Mouse (Mus musculus) midbrain, embryonic 16.5 days (tissue): ENCODE measurements at regions not wholly inside any gene's neighbourhood (a gene's known extent, or its start where the extent isn't known, plus 50 kb on each side); places are given as distances from the start of the nearest gene placed in this dataset.
A peak's percentile ranks its signal among the peaks of the same experiment; 100 is the strongest.

ENCODE experiments used
- ATAC-seq: fragments of 200-750 bp; cut with Nextera tagmentation; 2 replicates; pipeline ENCODE4 v1.8.0; 2017; ENCODE audit warnings: moderate TSS enrichment
- H3K27ac ChIP-seq: fragments of 300-500 bp; sonication (generic); 2 replicates; pipeline ENCODE4 v1.5.1; 2014; ENCODE audit warnings: mild to moderate bottlenecking, low read length, mixed read lengths
- H3K27me3 ChIP-seq: fragments of 300-500 bp; sonication (generic); 2 replicates; pipeline ENCODE4 v1.6.1; 2014; ENCODE audit warnings: low read depth, low read length, mixed read lengths; ENCODE audit not compliant: control insufficient read depth, insufficient read depth
- H3K36me3 ChIP-seq: fragments of 300-500 bp; sonication (generic); 2 replicates; pipeline ENCODE4 v1.6.1; 2014; ENCODE audit warnings: mild to moderate bottlenecking, low read length, moderate library complexity, mixed read lengths; ENCODE audit not compliant: control insufficient read depth, insufficient read depth
- H3K4me1 ChIP-seq: fragments of 300-500 bp; sonication (generic); 2 replicates; pipeline ENCODE4 v1.6.1; 2014; ENCODE audit warnings: mild to moderate bottlenecking, low read length, mixed read lengths; ENCODE audit not compliant: control insufficient read depth, insufficient read depth
- H3K4me2 ChIP-seq: fragments of 300-500 bp; sonication (generic); 2 replicates; pipeline ENCODE4 v1.6.1; 2014; ENCODE audit warnings: mild to moderate bottlenecking, low read length, mixed read lengths
- H3K4me3 ChIP-seq: fragments of 300-500 bp; sonication (generic); 2 replicates; pipeline ENCODE4 v1.5.1; 2014; ENCODE audit warnings: low read depth, mild to moderate bottlenecking, low read length, moderate library complexity, mixed read lengths
- H3K9ac ChIP-seq: fragments of 300-500 bp; sonication (generic); 2 replicates; pipeline ENCODE4 v1.6.1; 2014; ENCODE audit warnings: low read depth, low read length, mixed read lengths
- H3K9me3 ChIP-seq: fragments of 300-500 bp; sonication (generic); replicated peaks from 2 replicates; pipeline ENCODE4 v1.6.1; 2014; ENCODE audit warnings: mild to moderate bottlenecking, low read length, mixed read lengths; ENCODE audit not compliant: control insufficient read depth, poor library complexity, severe bottlenecking
- WGBS: fragments of 180-500 bp; shearing (Covaris S2); extraction: QIAGEN DNeasy Blood & Tissue Kit; methylation state at CpG from one replicate; pipeline ENCODE4 v1.1.7; 2014; 5-methylcytosine and 5-hydroxymethylcytosine counted together

- ATAC-seq, result no peak
- no peaks in the 10 kb centered on the region for H3K36me3 ChIP-seq
- no peaks in the 10 kb centered on the region for H3K9me3 ChIP-seq
- no peak overlapping the region for H3K4me3 ChIP-seq
- no peak overlapping the region for H3K27ac ChIP-seq
- H3K9ac ChIP-seq, result no peak overlapping the region
- H3K27me3 ChIP-seq, result no peaks in the 10 kb centered on the region
- H3K4me1 ChIP-seq, result no peaks in the 10 kb centered on the region
- H3K4me2 ChIP-seq, result no peak overlapping the region
Measured at GRCm38 (mm10) chr5:85954526-85954925, 110.9 kb downstream of the Cenpc1 start.

- no peaks in the 10 kb centered on the region for H3K27me3 ChIP-seq
- H3K36me3 ChIP-seq, result no peaks in the 10 kb centered on the region
- ATAC-seq, result no peak
- 0 out of 2 replicates have a peak overlapping the region, but pooled peaks have one; percentile 23 for H3K4me2 ChIP-seq
- no peaks in the 10 kb centered on the region for H3K4me1 ChIP-seq
- 33% methylated on average over 8 of the region's 8 CpGs for WGBS
- no peak overlapping the region for H3K9ac ChIP-seq
- no peaks in the 10 kb centered on the region for H3K9me3 ChIP-seq
- no peak overlapping the region for H3K4me3 ChIP-seq
- no peak overlapping the region for H3K27ac ChIP-seq
Measured at GRCm38 (mm10) chr5:85936667-85937314, 128.6 kb downstream of the Cenpc1 start.

GRCm38 (mm10) chr5:85918288-85918687 is 147.1 kb downstream of the Cenpc1 start:
- Histone ChIP-seq H3K4me1 (no peaks in the 10 kb centered on the region), H3K4me3 (no peak overlapping the region), H3K27ac (no peak overlapping the region), H3K36me3 (no peaks in the 10 kb centered on the region), H3K9ac (no peak overlapping the region), H3K27me3 (no peaks in the 10 kb centered on the region), H3K4me2 (no peak overlapping the region), H3K9me3 (no peaks in the 10 kb centered on the region)
- no peak for ATAC-seq
- WGBS, result 84% methylated on average over 2 of the region's 2 CpGs

GRCm38 (mm10) chr5:85915000-85915399 is 150.4 kb downstream of the Cenpc1 start:
- Histone ChIP-seq H3K4me1 (no peaks in the 10 kb centered on the region), H3K9me3 (no peaks in the 10 kb centered on the region), H3K4me3 (no peak overlapping the region), H3K9ac (no peak overlapping the region), H3K4me2 (no peak overlapping the region), H3K36me3 (no peaks in the 10 kb centered on the region), H3K27me3 (no peaks in the 10 kb centered on the region), H3K27ac (no peak overlapping the region)
- 70% methylated on average over 4 of the region's 4 CpGs for WGBS
- ATAC-seq, result no peak

GRCm38 (mm10) chr5:85896452-85896851 is 168.9 kb downstream of the Cenpc1 start:
- Histone ChIP-seq H3K4me3 (no peak overlapping the region), H3K9ac (no peak overlapping the region), H3K27ac (no peak overlapping the region), H3K4me1 (no peaks in the 10 kb centered on the region), H3K36me3 (no peaks in the 10 kb centered on the region), H3K9me3 (no peaks in the 10 kb centered on the region), H3K4me2 (no peak overlapping the region), H3K27me3 (no peaks in the 10 kb centered on the region)
- no peak for ATAC-seq
- WGBS, result 84% methylated on average over 6 of the region's 6 CpGs

GRCm38 (mm10) chr5:85895814-85896213 is 169.6 kb downstream of the Cenpc1 start:
- 88% methylated on average over 2 of the region's 2 CpGs for WGBS
- no peak for ATAC-seq

GRCm38 (mm10) chr5:85870311-85870710 is 195.1 kb downstream of the Cenpc1 start:
- no peak overlapping the region for H3K4me3 ChIP-seq
- H3K9ac ChIP-seq, result no peak overlapping the region
- no peak overlapping the region for H3K27ac ChIP-seq
- H3K4me1 ChIP-seq, result no peaks in the 10 kb centered on the region
- H3K27me3 ChIP-seq, result no peaks in the 10 kb centered on the region
- WGBS, result 84% methylated on average over 8 of the region's 8 CpGs
- no peak for ATAC-seq
- no peaks in the 10 kb centered on the region for H3K9me3 ChIP-seq
- no peak overlapping the region for H3K4me2 ChIP-seq
- H3K36me3 ChIP-seq, result no peaks in the 10 kb centered on the region

More at GRCm38 (mm10) chr5:85895814-85896213, 169.6 kb downstream of the Cenpc1 start:
- no peak overlapping the region for H3K4me3 ChIP-seq
- H3K9ac ChIP-seq, result no peak overlapping the region
- no peaks in the 10 kb centered on the region for H3K4me1 ChIP-seq
- no peak overlapping the region for H3K27ac ChIP-seq
- H3K9me3 ChIP-seq, result no peaks in the 10 kb centered on the region
- H3K36me3 ChIP-seq, result no peaks in the 10 kb centered on the region
- no peaks in the 10 kb centered on the region for H3K27me3 ChIP-seq
- H3K4me2 ChIP-seq, result no peak overlapping the region

GRCm38 (mm10) chr5:85832556-85832955 is 232.8 kb downstream of the Cenpc1 start:
- H3K4me1 ChIP-seq, result no peaks in the 10 kb centered on the region
- no peak overlapping the region for H3K9ac ChIP-seq
- H3K4me2 ChIP-seq, result no peak overlapping the region
- no peaks in the 10 kb centered on the region for H3K27me3 ChIP-seq
- no peak for ATAC-seq
- WGBS, result 83% methylated on average over 2 of the region's 2 CpGs
- no peaks in the 10 kb centered on the region for H3K36me3 ChIP-seq
- H3K27ac ChIP-seq, result no peak overlapping the region
- no peak overlapping the region for H3K4me3 ChIP-seq
- H3K9me3 ChIP-seq, result no peaks in the 10 kb centered on the region

GRCm38 (mm10) chr5:85795531-85796197 is 269.7 kb downstream of the Cenpc1 start:
- whole genome bisulfite sequencing, result 74% methylated on average over 14 of the region's 14 CpGs

More at GRCm38 (mm10) chr5:85795531-85796197, 269.7 kb downstream of the Cenpc1 start:
- Histone ChIP-seq H3K4me2 (no peak overlapping the region), H3K27ac (no peak overlapping the region), H3K27me3 (no peaks in the 10 kb centered on the region), H3K9ac (no peak overlapping the region), H3K4me3 (no peak overlapping the region), H3K9me3 (no peaks in the 10 kb centered on the region), H3K36me3 (no peaks in the 10 kb centered on the region), H3K4me1 (no peaks in the 10 kb centered on the region)
- no peak for ATAC-seq
